Mouse (Mus musculus) cortical plate, adult 2 months (tissue): Measurements from ENCODE around the gene Ptprj.

ENCODE experiments used
- CTCF ChIP-seq: fragments of 200-500 bp; IDR thresholded peaks from 2 replicates; pipeline ENCODE4 v1.5.1; 2011; ENCODE audit warnings: mild to moderate bottlenecking, control low read depth, low read length; ENCODE audit not compliant: insufficient read depth; ENCODE audit errors: extremely low read depth
- POLR2A ChIP-seq: fragments of 200-500 bp; IDR thresholded peaks from 2 replicates; pipeline ENCODE4 v1.6.1; 2011; ENCODE audit warnings: mild to moderate bottlenecking, low read length, control low read depth; ENCODE audit not compliant: insufficient read depth; ENCODE audit errors: extremely low read depth

GRCm38 (mm10) chr2:90570216-90570615, 10.2 kb downstream of the Ptprj start:
- no peak for TF ChIP-seq CTCF
- TF ChIP-seq POLR2A = no peak
